Mouse (Mus musculus): ENCODE data around the gene Tsc2. TPM values are rescaled to one million over a fixed set of nuclear protein-coding genes. Genes with fewer than 3 reads are reported as not detected.

Gene Tsc2
- total RNA-seq, 2 experiments from 2014 or later = 182 to 189 TPM

Small RNAs within 50 kb of the gene (microRNA-seq; reads per million reads assigned to microRNA genes)
- gene Gm24589 = 7.2 to 10.9 reads per million in 2 experiments

Other genes with a start within 250 kb of the Tsc2 start
- 100 to 1,000 TPM; 123 to 124 TPM for gene Rnps1, start 218.1 kb downstream of the Tsc2 start, total RNA-seq (2021)
- 10 to 100 TPM; 27.3 to 34.2 TPM for gene Eci1, start 206.0 kb downstream of the Tsc2 start, total RNA-seq (2021)
- 10 to 100 TPM in 1 of 2 experiments, 1 to 10 TPM in 1; 9.6 to 11.4 TPM for gene Dnase1l2, start 189.5 kb downstream of the Tsc2 start, total RNA-seq (2021)
- gene E4f1, start 162.3 kb downstream of the Tsc2 start, total RNA-seq (2021) = 10 to 100 TPM; 32.3 to 37.9 TPM
- 10 to 100 TPM; 61.6 to 64.6 TPM for gene Pgp, start 162.2 kb downstream of the Tsc2 start, total RNA-seq (2021)
- gene Bricd5, start 158.7 kb downstream of the Tsc2 start, total RNA-seq (2021) = 1 to 10 TPM; 2.0 to 2.8 TPM
- 10 to 100 TPM; 42.5 to 42.9 TPM for gene Mlst8, start 153.6 kb downstream of the Tsc2 start, total RNA-seq (2021)
- gene Caskin1, start 144.0 kb downstream of the Tsc2 start, total RNA-seq (2021) = 100 to 1,000 TPM; 153 to 157 TPM
- gene Traf7, start 104.7 kb downstream of the Tsc2 start, total RNA-seq (2021) = 10 to 100 TPM; 79.3 to 84.6 TPM
- 10 to 100 TPM; 69.7 to 75.6 TPM for gene Rab26, start 98.4 kb downstream of the Tsc2 start, total RNA-seq (2021)
- gene Pkd1, start 82.8 kb downstream of the Tsc2 start, total RNA-seq (2021) = 10 to 100 TPM; 78.8 to 80.0 TPM
- gene Nthl1, start 50 bp upstream of the Tsc2 start, total RNA-seq (2021) = 1 to 10 TPM; 4.9 to 6.1 TPM
- 10 to 100 TPM; 39.7 to 41.0 TPM for gene Slc9a3r2, start 17.7 kb upstream of the Tsc2 start, total RNA-seq (2021)
- 1 to 10 TPM; 1.3 to 2.0 TPM for gene Npw, start 25.8 kb upstream of the Tsc2 start, total RNA-seq (2021)
- 10 to 100 TPM; 39.6 to 42.8 TPM for gene Zfp598, start 37.1 kb upstream of the Tsc2 start, total RNA-seq (2021)
- gene Syngr3, start 57.3 kb upstream of the Tsc2 start, total RNA-seq (2021) = 100 to 1,000 TPM; 159 to 169 TPM
- 10 to 100 TPM; 18.8 to 23.1 TPM for gene Gfer, start 63.5 kb upstream of the Tsc2 start, total RNA-seq (2021)
- gene Noxo1, start 63.6 kb upstream of the Tsc2 start, total RNA-seq (2021) = 1 to 10 TPM; 3.2 to 3.7 TPM
- gene Tbl3, start 75.0 kb upstream of the Tsc2 start, total RNA-seq (2021) = 10 to 100 TPM; 31.7 to 32.5 TPM
- under 1 TPM in 1 of 2 experiments, not detected in 1; 0.27 TPM for gene Rnf151, start 85.4 kb upstream of the Tsc2 start, total RNA-seq (2021)
- gene Rps2, start 85.5 kb upstream of the Tsc2 start, total RNA-seq (2021) = 100 to 1,000 TPM; 318 to 320 TPM
- gene Ndufb10, start 91.8 kb upstream of the Tsc2 start, total RNA-seq (2021) = 100 to 1,000 TPM; 226 to 238 TPM
- under 1 TPM; 0.27 to 0.43 TPM for gene Rpl3l, start 95.2 kb upstream of the Tsc2 start, total RNA-seq (2021)
- gene Msrb1, start 104.0 kb upstream of the Tsc2 start, total RNA-seq (2021) = 10 to 100 TPM; 41.3 to 45.5 TPM
- under 1 TPM; 0.35 to 0.38 TPM for gene Hs3st6, start 120.4 kb upstream of the Tsc2 start, total RNA-seq (2021)
- gene Meiob, start 171.7 kb upstream of the Tsc2 start, total RNA-seq (2021) = not detected
- gene Hagh, start 207.5 kb upstream of the Tsc2 start, total RNA-seq (2021) = 100 to 1,000 TPM; 129 TPM
- 10 to 100 TPM; 21.4 to 21.7 TPM for gene Fahd1, start 217.7 kb upstream of the Tsc2 start, total RNA-seq (2021)
- not detected for gene Igfals, start 233.4 kb upstream of the Tsc2 start, total RNA-seq (2021)